Mouse (Mus musculus): ENCODE measurements around the gene Vsig10. TPM values are rescaled to one million over a fixed set of nuclear protein-coding genes. Genes with fewer than 3 reads are reported as not detected.
"Not testable (repeated sequence)": the region's sequence is repeated elsewhere in the genome, so short reads cannot be mapped to it uniquely, and the experiment has no call there.

The Vsig10 gene
- polyA plus RNA-seq, 1 experiment from 2014 or later = 14.2 TPM

GRCm38 (mm10) chr5:117344496-117344895, 25.6 kb downstream of the Vsig10 start:
- 86% methylated on average over 5 of the region's 5 CpGs for WGBS
- ATAC-seq (replicated peaks; ENCODE audit: low FRiP score) = not testable (repeated sequence)

GRCm38 (mm10) chr5:117345432-117345976, 26.6 kb downstream of the Vsig10 start:
- no peak for ATAC-seq (replicated peaks; ENCODE audit: low FRiP score)
- H3K9me3 ChIP-seq (replicated peaks) = no peaks in the 10 kb centered on the region
- H3K4me1 ChIP-seq = peaks cover 10% of the 10 kb centered on the region; the same call in 1 of the 2 replicates
- no peaks in the 10 kb centered on the region for H3K27me3 ChIP-seq
- no peak overlapping the region for H3K4me3 ChIP-seq (replicated peaks)
- H3K36me3 ChIP-seq = peaks cover 25% of the 10 kb centered on the region
- no peak overlapping the region for H3K4me2 ChIP-seq
- H3K9ac ChIP-seq = no peak overlapping the region
- WGBS = 80% methylated on average over 5 of the region's 5 CpGs
- peak overlapping the region; percentile 54; the same call in 1 of the 2 replicates for H3K27ac ChIP-seq

More at GRCm38 (mm10) chr5:117344496-117344895, 25.6 kb downstream of the Vsig10 start:
- not testable (repeated sequence) for H3K4me2 ChIP-seq; H3K9ac ChIP-seq; H3K4me1 ChIP-seq; H3K9me3 ChIP-seq (replicated peaks); H3K4me3 ChIP-seq (replicated peaks); H3K27me3 ChIP-seq; H3K27ac ChIP-seq
- peaks cover 32% of the 10 kb centered on the region for H3K36me3 ChIP-seq

- Histone ChIP-seq H3K9ac (no peak overlapping the region), H3K4me1 (peaks cover 10% of the 10 kb centered on the region; the same call in 1 of the 2 replicates), H3K4me3 (replicated peaks) (no peak overlapping the region), H3K27me3 (no peaks in the 10 kb centered on the region), H3K9me3 (replicated peaks) (no peaks in the 10 kb centered on the region), H3K36me3 (peaks cover 22% of the 10 kb centered on the region), H3K4me2 (no peak overlapping the region), H3K27ac (peak overlapping the region; percentile 54)
- 39% methylated on average over 3 of the region's 3 CpGs for WGBS
- ATAC-seq (replicated peaks; ENCODE audit: low FRiP score) = no peak
Measured at GRCm38 (mm10) chr5:117346281-117346680, 27.4 kb downstream of the Vsig10 start.

- Histone ChIP-seq H3K36me3 (peaks cover 25% of the 10 kb centered on the region), H3K9ac (no peak overlapping the region), H3K9me3 (replicated peaks) (no peaks in the 10 kb centered on the region), H3K4me2 (no peak overlapping the region), H3K4me1 (peaks cover 10% of the 10 kb centered on the region; the same call in 1 of the 2 replicates), H3K4me3 (replicated peaks) (no peak overlapping the region), H3K27ac (no peak overlapping the region), H3K27me3 (no peaks in the 10 kb centered on the region)
- ATAC-seq (replicated peaks; ENCODE audit: low FRiP score) = 0 out of 2 replicates have a peak, but pooled peaks have one; percentile 19
- WGBS = 63% methylated on average over 5 of the region's 5 CpGs
Measured at GRCm38 (mm10) chr5:117347011-117347410, 28.1 kb downstream of the Vsig10 start.

- WGBS = 77% methylated on average over 2 of the region's 2 CpGs
- Histone ChIP-seq H3K4me2 (0 out of 2 replicates have a peak overlapping the region, but pooled peaks have one; percentile 10), H3K27ac (no peak overlapping the region), H3K27me3 (no peaks in the 10 kb centered on the region), H3K9ac (no peak overlapping the region), H3K4me1 (peaks cover 10% of the 10 kb centered on the region; the same call in 1 of the 2 replicates), H3K9me3 (replicated peaks) (no peaks in the 10 kb centered on the region), H3K36me3 (peaks cover 28% of the 10 kb centered on the region), H3K4me3 (replicated peaks) (no peak overlapping the region)
- ATAC-seq (replicated peaks; ENCODE audit: low FRiP score) = no peak
Measured at GRCm38 (mm10) chr5:117347838-117348237, 29.0 kb downstream of the Vsig10 start.

GRCm38 (mm10) chr5:117348279-117348678, 29.4 kb downstream of the Vsig10 start:
- Histone ChIP-seq H3K36me3 (peaks cover 28% of the 10 kb centered on the region), H3K4me3 (replicated peaks) (no peak overlapping the region), H3K27me3 (no peaks in the 10 kb centered on the region), H3K4me2 (0 out of 2 replicates have a peak overlapping the region, but pooled peaks have one; percentile 10), H3K27ac (no peak overlapping the region), H3K4me1 (peaks cover 11% of the 10 kb centered on the region; the same call in 1 of the 2 replicates), H3K9ac (no peak overlapping the region), H3K9me3 (replicated peaks) (no peaks in the 10 kb centered on the region)
- 38% methylated on average over 19 of the region's 19 CpGs for WGBS
- no peak for ATAC-seq (replicated peaks; ENCODE audit: low FRiP score)

- peaks cover 35% of the 10 kb centered on the region for H3K4me1 ChIP-seq
- H3K4me3 ChIP-seq (replicated peaks) = no peak overlapping the region
- H3K36me3 ChIP-seq = peaks cover 8% of the 10 kb centered on the region
- H3K27me3 ChIP-seq = no peaks in the 10 kb centered on the region
- H3K9ac ChIP-seq = no peak overlapping the region
- H3K4me2 ChIP-seq = no peak overlapping the region
- no peak overlapping the region for H3K27ac ChIP-seq
- ATAC-seq (replicated peaks; ENCODE audit: low FRiP score) = no peak
- H3K9me3 ChIP-seq (replicated peaks) = no peaks in the 10 kb centered on the region
- WGBS = 71% methylated on average over 8 of the region's 8 CpGs
Measured at GRCm38 (mm10) chr5:117354121-117354520, 35.2 kb downstream of the Vsig10 start.

- Histone ChIP-seq H3K27ac (peak overlapping the region; percentile 95), H3K4me2 (peak overlapping the region; percentile 90), H3K36me3 (peaks cover 6% of the 10 kb centered on the region; the same call in 1 of the 2 replicates), H3K9me3 (replicated peaks) (no peaks in the 10 kb centered on the region), H3K4me3 (replicated peaks) (peak overlapping the region; percentile 93), H3K4me1 (peaks cover 51% of the 10 kb centered on the region), H3K9ac (peak overlapping the region; percentile 95; the same call in 1 of the 2 replicates), H3K27me3 (no peaks in the 10 kb centered on the region)
- no peak for ATAC-seq (replicated peaks; ENCODE audit: low FRiP score)
- WGBS = 41% methylated on average over 14 of the region's 14 CpGs
Measured at GRCm38 (mm10) chr5:117355648-117356303, 36.9 kb downstream of the Vsig10 start.

- Histone ChIP-seq H3K9ac (peak overlapping the region; percentile 95), H3K4me3 (replicated peaks) (peak overlapping the region; percentile 93), H3K4me1 (peaks cover 59% of the 10 kb centered on the region), H3K27me3 (no peaks in the 10 kb centered on the region), H3K36me3 (peaks cover 6% of the 10 kb centered on the region; the same call in 1 of the 2 replicates), H3K9me3 (replicated peaks) (no peaks in the 10 kb centered on the region), H3K27ac (peak overlapping the region; percentile 95), H3K4me2 (peak overlapping the region; percentile 90)
- WGBS = 0% methylated on average over 20 of the region's 24 CpGs
- ATAC-seq (replicated peaks; ENCODE audit: low FRiP score) = peak; percentile 42
Measured at GRCm38 (mm10) chr5:117356365-117357128, 37.7 kb downstream of the Vsig10 start.

- WGBS = 1% methylated on average over 19 of the region's 54 CpGs
- Histone ChIP-seq H3K36me3 (peaks cover 3% of the 10 kb centered on the region; the same call in 1 of the 2 replicates), H3K4me1 (peaks cover 64% of the 10 kb centered on the region), H3K4me3 (replicated peaks) (peak within 1 kb of the TSS; percentile 93), H3K4me2 (peak within 1 kb of the TSS; percentile 90), H3K9me3 (replicated peaks) (no peaks in the 10 kb centered on the region), H3K27ac (peak within 1 kb of the TSS; percentile 95), H3K27me3 (no peaks in the 10 kb centered on the region), H3K9ac (peak within 1 kb of the TSS; percentile 95)
- peak; percentile 65 for ATAC-seq (replicated peaks; ENCODE audit: low FRiP score)
Measured at GRCm38 (mm10) chr5:117357129-117357477, 38.2 kb downstream of the Vsig10 start, which contains the start of gene Wsb2. Gene Wsb2, plus strand, starts transcription at chr5:117357304.

GRCm38 (mm10) chr5:117357478-117358247, 38.8 kb downstream of the Vsig10 start:
- WGBS = under 1% methylated on average over 45 of the region's 49 CpGs
- H3K4me1 ChIP-seq = peaks cover 69% of the 10 kb centered on the region
- no peaks in the 10 kb centered on the region for H3K27me3 ChIP-seq
- ATAC-seq (replicated peaks; ENCODE audit: low FRiP score) = peak; percentile 51
- peak overlapping the region; percentile 90 for H3K4me2 ChIP-seq
- peak overlapping the region; percentile 95 for H3K9ac ChIP-seq
- peak overlapping the region; percentile 95 for H3K27ac ChIP-seq
- no peaks in the 10 kb centered on the region for H3K36me3 ChIP-seq
- no peaks in the 10 kb centered on the region for H3K9me3 ChIP-seq (replicated peaks)
- H3K4me3 ChIP-seq (replicated peaks) = peak overlapping the region; percentile 93
